11 mouse cellular contexts compared by ENCODE assay signal in genomic region chr5:146585307-146585651, GRCm38 (mm10). TPM values are rescaled to one million over a fixed set of nuclear protein-coding genes. Genes with fewer than 3 reads are reported as not detected.
DNase-seq lines count a peak whose midpoint lies in the region; ATAC-seq and TF ChIP-seq lines count a peak whose summit lies in the region.
"Had no signal": no experiment of that assay in that cellular context is flagged by ENCODE, and none has a peak within 500 bp of the region (broad histone marks: within the 10 kb centered on the region; RNA-seq: fewer than 3 reads in every experiment).

No protein-coding gene starts in this region.

- 16% methylated on average over 10 of the region's 10 CpGs for WGBS in heart, embryonic 12.5 days
- 22% methylated on average over 10 of the region's 10 CpGs for WGBS in hindbrain, embryonic 10.5 days
- WGBS in liver, postnatal 0 days (ENCODE audit: insufficient replicate concordance): 6% methylated on average over 10 of the region's 10 CpGs

- no peak overlapping the region for H3K9ac ChIP-seq in heart, embryonic 12.5 days
- no peak overlapping the region for H3K9ac ChIP-seq in liver, postnatal 0 days (replicated peaks)

- peak overlapping the region; percentile 87 for H3K4me2 ChIP-seq in heart, embryonic 12.5 days
- H3K4me2 ChIP-seq in liver, postnatal 0 days (ENCODE audit: low read depth, low read length): peak overlapping the region; percentile 74

- no peaks in the 10 kb centered on the region for H3K9me3 ChIP-seq in heart, embryonic 12.5 days (replicated peaks)
- H3K9me3 ChIP-seq in E14TG2a.4 (ENCODE audit: low read length): no peaks in the 10 kb centered on the region
- no peaks in the 10 kb centered on the region for H3K9me3 ChIP-seq in hindbrain, embryonic 10.5 days
- no peaks in the 10 kb centered on the region for H3K9me3 ChIP-seq in liver, postnatal 0 days (ENCODE audit: low read length)

- intact Hi-C loops in heart, postnatal 10 days (cut with DNase I): no loop called here

- DNase-seq in heart, postnatal 10 days: no peak
- DNase-seq in hindbrain, embryonic 10.5 days (ENCODE audit: low spot score): no peak
- no peak for DNase-seq in liver, postnatal 0 days
- no peak for DNase-seq in adrenal gland, adult 2 months
- DNase-seq in cerebellum, postnatal 36 days: no peak
- DNase-seq: lung, postnatal 36 days had no signal

- TF ChIP-seq EP300 in liver, postnatal 0 days (IDR thresholded peaks at IDR 0.05; ENCODE audit: low read depth): no peak

- H3K36me3 ChIP-seq in heart, embryonic 12.5 days: no peaks in the 10 kb centered on the region
- no peaks in the 10 kb centered on the region for H3K36me3 ChIP-seq in E14TG2a.4 (ENCODE audit: insufficient read depth, low read length)
- H3K36me3 ChIP-seq in hindbrain, embryonic 10.5 days: no peaks in the 10 kb centered on the region
- H3K36me3 ChIP-seq in liver, postnatal 0 days (replicated peaks; ENCODE audit: insufficient read depth, low read length): no peaks in the 10 kb centered on the region

- H3K27me3 ChIP-seq in heart, embryonic 12.5 days (replicated peaks): peaks cover 74% of the 10 kb centered on the region
- H3K27me3 ChIP-seq in E14TG2a.4 (ENCODE audit: insufficient read depth, low read length): peaks cover 51% of the 10 kb centered on the region
- H3K27me3 ChIP-seq in hindbrain, embryonic 10.5 days (ENCODE audit: insufficient read depth, poor library complexity, severe bottlenecking): peaks cover 91% of the 10 kb centered on the region
- H3K27me3 ChIP-seq in liver, postnatal 0 days (ENCODE audit: insufficient read depth, low read length): peaks cover 36% of the 10 kb centered on the region

- H3K4me1 ChIP-seq in heart, embryonic 12.5 days (replicated peaks): peaks cover 9% of the 10 kb centered on the region
- H3K4me1 ChIP-seq in E14TG2a.4 (replicated peaks; ENCODE audit: low read depth, low read length): peaks cover 46% of the 10 kb centered on the region
- peaks cover 18% of the 10 kb centered on the region for H3K4me1 ChIP-seq in hindbrain, embryonic 10.5 days (replicated peaks)
- peaks cover 6% of the 10 kb centered on the region for H3K4me1 ChIP-seq in liver, postnatal 0 days (ENCODE audit: insufficient read depth)

- TF ChIP-seq CTCF in E14TG2a.4 (conservative IDR thresholded peaks at IDR 0.05; ENCODE audit: low read length): no peak
- no peak for TF ChIP-seq CTCF in liver, postnatal 0 days (IDR thresholded peaks at IDR 0.05; ENCODE audit: low read depth)

- no peak overlapping the region for H3K27ac ChIP-seq in heart, embryonic 12.5 days (ENCODE audit: poor library complexity, severe bottlenecking)
- H3K27ac ChIP-seq in hindbrain, embryonic 10.5 days: no peak overlapping the region
- no peak overlapping the region for H3K27ac ChIP-seq in liver, postnatal 0 days (ENCODE audit: low read depth)

- no peak for ATAC-seq in heart, embryonic 12.5 days (ENCODE audit: insufficient number of reproducible peaks, low FRiP score)
- no peak for ATAC-seq in liver, postnatal 0 days
- ATAC-seq in megakaryocyte-erythroid progenitor cell, adult 5-6 weeks (replicated peaks; ENCODE audit: low FRiP score, low TSS enrichment, poor library complexity, severe bottlenecking): no peak

- peak overlapping the region; percentile 52 for H3K4me3 ChIP-seq in heart, embryonic 12.5 days
- peak overlapping the region; percentile 80 for H3K4me3 ChIP-seq in E14TG2a.4 (replicated peaks; ENCODE audit: low read length)
- H3K4me3 ChIP-seq in hindbrain, embryonic 10.5 days: peak overlapping the region; percentile 62
- H3K4me3 ChIP-seq in liver, postnatal 0 days (ENCODE audit: low read depth, low read length): peak overlapping the region; percentile 40; the same call in 1 of the 2 replicates

RNA-seq across cellular contexts. Expression of gene Gpr12, which starts 0.2 kb away (rescaled TPM):
- polyA plus RNA-seq in heart, embryonic 12.5 days (2016; fragmentation: Nextera tagmentation; extraction: Ambion mirVana): not detected in 2 replicates
- total RNA-seq in heart, postnatal 10 days (2021): not detected
- 0.11 TPM in 1 of 2 replicates, not detected in the other for polyA plus RNA-seq in hindbrain, embryonic 10.5 days (2016; fragmentation: Nextera tagmentation; extraction: Ambion mirVana)
- 0.26 and 0.41 TPM in 2 replicates for polyA plus RNA-seq in liver, postnatal 0 days (2015; fragmentation: Nextera tagmentation; extraction: Ambion mirVana)
- total RNA-seq in adrenal gland, adult 2 months (2021): not detected
- polyA plus RNA-seq in adrenal gland, adult 2 months (2012; rRNA removed): not detected in 2 replicates
- total RNA-seq in megakaryocyte-erythroid progenitor cell, adult 5-6 weeks (2014; fragmentation: Nextera tagmentation): not detected in 2 replicates
- not detected in 2 replicates for total RNA-seq in megakaryocyte-erythroid progenitor cell, adult 5-6 weeks (2017)
- polyA plus RNA-seq: C2C12 had no signal

RNA-seq across cellular contexts. Expression of gene Gm3415, which starts 29.3 kb away (rescaled TPM):
- not detected in 2 replicates for polyA plus RNA-seq in heart, embryonic 12.5 days (2016; fragmentation: Nextera tagmentation; extraction: Ambion mirVana)
- not detected for total RNA-seq in heart, postnatal 10 days (2021)
- polyA plus RNA-seq in hindbrain, embryonic 10.5 days (2016; fragmentation: Nextera tagmentation; extraction: Ambion mirVana): not detected in 2 replicates
- not detected in 2 replicates for polyA plus RNA-seq in liver, postnatal 0 days (2015; fragmentation: Nextera tagmentation; extraction: Ambion mirVana)
- not detected for total RNA-seq in adrenal gland, adult 2 months (2021)
- polyA plus RNA-seq in adrenal gland, adult 2 months (2012; rRNA removed): not detected in 2 replicates
- not detected in 2 replicates for total RNA-seq in megakaryocyte-erythroid progenitor cell, adult 5-6 weeks (2014; fragmentation: Nextera tagmentation)
- not detected in 2 replicates for total RNA-seq in megakaryocyte-erythroid progenitor cell, adult 5-6 weeks (2017)
- total RNA-seq: adrenal gland, adult 18-20 months had no signal
- polyA plus RNA-seq: C2C12 had no signal

RNA-seq across cellular contexts. Expression of gene Gm3409, which starts 47.8 kb away (rescaled TPM):
- polyA plus RNA-seq in heart, embryonic 12.5 days (2016; fragmentation: Nextera tagmentation; extraction: Ambion mirVana): not detected in 2 replicates
- not detected for total RNA-seq in heart, postnatal 10 days (2021)
- polyA plus RNA-seq in hindbrain, embryonic 10.5 days (2016; fragmentation: Nextera tagmentation; extraction: Ambion mirVana): not detected in 2 replicates
- not detected in 2 replicates for polyA plus RNA-seq in liver, postnatal 0 days (2015; fragmentation: Nextera tagmentation; extraction: Ambion mirVana)
- total RNA-seq in adrenal gland, adult 2 months (2021): not detected
- not detected in 2 replicates for polyA plus RNA-seq in adrenal gland, adult 2 months (2012; rRNA removed)
- not detected in 2 replicates for total RNA-seq in megakaryocyte-erythroid progenitor cell, adult 5-6 weeks (2014; fragmentation: Nextera tagmentation)
- not detected in 2 replicates for total RNA-seq in megakaryocyte-erythroid progenitor cell, adult 5-6 weeks (2017)
- total RNA-seq: adrenal gland, adult 18-20 months had no signal
- polyA plus RNA-seq: C2C12 had no signal

RNA-seq across cellular contexts. Expression of gene Gm3404, which starts 59.7 kb away (rescaled TPM):
- not detected in 2 replicates for polyA plus RNA-seq in heart, embryonic 12.5 days (2016; fragmentation: Nextera tagmentation; extraction: Ambion mirVana)
- total RNA-seq in heart, postnatal 10 days (2021): not detected
- not detected in 2 replicates for polyA plus RNA-seq in hindbrain, embryonic 10.5 days (2016; fragmentation: Nextera tagmentation; extraction: Ambion mirVana)
- polyA plus RNA-seq in liver, postnatal 0 days (2015; fragmentation: Nextera tagmentation; extraction: Ambion mirVana): not detected in 2 replicates
- not detected for total RNA-seq in adrenal gland, adult 2 months (2021)
- not detected in 2 replicates for polyA plus RNA-seq in adrenal gland, adult 2 months (2012; rRNA removed)
- total RNA-seq in megakaryocyte-erythroid progenitor cell, adult 5-6 weeks (2014; fragmentation: Nextera tagmentation): not detected in 2 replicates
- not detected in 2 replicates for total RNA-seq in megakaryocyte-erythroid progenitor cell, adult 5-6 weeks (2017)
- total RNA-seq: adrenal gland, adult 18-20 months had no signal
- polyA plus RNA-seq: C2C12 had no signal
